Mouse (Mus musculus): ENCODE data around the gene Lexm. TPM values are rescaled to one million over a fixed set of nuclear protein-coding genes. Genes with fewer than 3 reads are reported as not detected.

Gene Lexm
- total and polyA plus RNA-seq, 2 experiments from 2014 or later: not detected

GRCm38 (mm10) chr4:106634086-106634479 is 17.0 kb upstream of the Lexm start:
- Histone ChIP-seq H3K27ac (peak overlapping the region; percentile 74), H3K36me3 (ENCODE audit: insufficient read depth, low read length) (no peaks in the 10 kb centered on the region), H3K4me1 (ENCODE audit: insufficient read depth, low read length) (peaks cover 28% of the 10 kb centered on the region), H3K4me2 (ENCODE audit: low read depth, low read length) (no peak overlapping the region), H3K9ac (replicated peaks; ENCODE audit: low read length) (no peak overlapping the region; the same call in 1 of the 2 replicates), H3K27me3 (ENCODE audit: insufficient read depth, low read length) (no peaks in the 10 kb centered on the region), H3K9me3 (ENCODE audit: low read length) (no peaks in the 10 kb centered on the region), H3K4me3 (ENCODE audit: low read length) (no peak overlapping the region)
- TF ChIP-seq CTCF (IDR thresholded peaks at IDR 0.05; ENCODE audit: low read depth): no peak
- WGBS: 24% methylated on average over 9 of the region's 9 CpGs
- DNase-seq (ENCODE audit: low spot score) (peak; percentile 47), ATAC-seq (peak; percentile 50)

GRCm38 (mm10) chr4:106633281-106634085 is 16.4 kb upstream of the Lexm start:
- Histone ChIP-seq H3K36me3 (ENCODE audit: insufficient read depth, low read length) (no peaks in the 10 kb centered on the region), H3K27ac (peak overlapping the region; percentile 74), H3K27me3 (ENCODE audit: insufficient read depth, low read length) (no peaks in the 10 kb centered on the region), H3K4me3 (ENCODE audit: low read length) (no peak overlapping the region), H3K9me3 (ENCODE audit: low read length) (no peaks in the 10 kb centered on the region), H3K9ac (replicated peaks; ENCODE audit: low read length) (no peak overlapping the region; the same call in 1 of the 2 replicates), H3K4me1 (ENCODE audit: insufficient read depth, low read length) (peaks cover 28% of the 10 kb centered on the region), H3K4me2 (ENCODE audit: low read depth, low read length) (no peak overlapping the region)
- DNase-seq (ENCODE audit: low spot score) (peak; percentile 36), ATAC-seq (peak; percentile 4; the same call in 1 of the 2 replicates)
- no peak for TF ChIP-seq CTCF (IDR thresholded peaks at IDR 0.05; ENCODE audit: low read depth)
- WGBS: 22% methylated on average over 8 of the region's 8 CpGs

- H3K4me1 ChIP-seq (ENCODE audit: insufficient read depth, low read length): peaks cover 32% of the 10 kb centered on the region
- TF ChIP-seq CTCF (IDR thresholded peaks at IDR 0.05; ENCODE audit: low read depth): no peak
- ATAC-seq (no peak), DNase-seq (ENCODE audit: low spot score) (no peak)
- H3K9me3 ChIP-seq (ENCODE audit: low read length): no peaks in the 10 kb centered on the region
- no peak overlapping the region for H3K4me2 ChIP-seq (ENCODE audit: low read depth, low read length)
- WGBS: 28% methylated on average over 1 of the region's 3 CpGs
- no peak overlapping the region for H3K9ac ChIP-seq (replicated peaks; ENCODE audit: low read length)
- H3K36me3 ChIP-seq (ENCODE audit: insufficient read depth, low read length): no peaks in the 10 kb centered on the region
- H3K4me3 ChIP-seq (ENCODE audit: low read length): no peak overlapping the region
- H3K27ac ChIP-seq: 0 out of 2 replicates have a peak overlapping the region, but pooled peaks have one; percentile 74
- H3K27me3 ChIP-seq (ENCODE audit: insufficient read depth, low read length): no peaks in the 10 kb centered on the region
These were observed 15.3 kb upstream of the Lexm start for GRCm38 (mm10) chr4:106632313-106632712.

- Histone ChIP-seq H3K4me1 (ENCODE audit: insufficient read depth, low read length) (peaks cover 32% of the 10 kb centered on the region), H3K36me3 (ENCODE audit: insufficient read depth, low read length) (no peaks in the 10 kb centered on the region), H3K27me3 (ENCODE audit: insufficient read depth, low read length) (no peaks in the 10 kb centered on the region), H3K9ac (replicated peaks; ENCODE audit: low read length) (peak overlapping the region; percentile 45; the same call in 1 of the 2 replicates), H3K4me2 (ENCODE audit: low read depth, low read length) (peak overlapping the region; percentile 11; the same call in 1 of the 2 replicates), H3K9me3 (ENCODE audit: low read length) (no peaks in the 10 kb centered on the region), H3K27ac (peak overlapping the region; percentile 85), H3K4me3 (ENCODE audit: low read length) (no peak overlapping the region)
- WGBS: 10% methylated on average over 14 of the region's 14 CpGs
- DNase-seq (ENCODE audit: low spot score) (peak; percentile 94), ATAC-seq (peak; percentile 87)
- peak; percentile 84 for TF ChIP-seq CTCF (IDR thresholded peaks at IDR 0.05; ENCODE audit: low read depth)
These were observed 13.5 kb upstream of the Lexm start for GRCm38 (mm10) chr4:106630333-106631220.

- H3K4me1 ChIP-seq (ENCODE audit: insufficient read depth, low read length): peaks cover 28% of the 10 kb centered on the region
- H3K27ac ChIP-seq: no peak overlapping the region
- no peaks in the 10 kb centered on the region for H3K36me3 ChIP-seq (ENCODE audit: insufficient read depth, low read length)
- H3K9ac ChIP-seq (replicated peaks; ENCODE audit: low read length): no peak overlapping the region
- DNase-seq (ENCODE audit: low spot score): no peak
- WGBS: 79% methylated on average over 5 of the region's 5 CpGs
- TF ChIP-seq CTCF (IDR thresholded peaks at IDR 0.05; ENCODE audit: low read depth): no peak
- no peaks in the 10 kb centered on the region for H3K9me3 ChIP-seq (ENCODE audit: low read length)
- no peak overlapping the region for H3K4me3 ChIP-seq (ENCODE audit: low read length)
- H3K27me3 ChIP-seq (ENCODE audit: insufficient read depth, low read length): no peaks in the 10 kb centered on the region
- H3K4me2 ChIP-seq (ENCODE audit: low read depth, low read length): no peak overlapping the region
- no peak for ATAC-seq
These were observed 12.3 kb upstream of the Lexm start for GRCm38 (mm10) chr4:106629374-106629773.

GRCm38 (mm10) chr4:106628650-106629360 is 11.8 kb upstream of the Lexm start:
- Histone ChIP-seq H3K4me2 (ENCODE audit: low read depth, low read length) (no peak overlapping the region), H3K9ac (replicated peaks; ENCODE audit: low read length) (no peak overlapping the region), H3K4me1 (ENCODE audit: insufficient read depth, low read length) (peaks cover 23% of the 10 kb centered on the region), H3K9me3 (ENCODE audit: low read length) (no peaks in the 10 kb centered on the region), H3K36me3 (ENCODE audit: insufficient read depth, low read length) (no peaks in the 10 kb centered on the region), H3K27ac (no peak overlapping the region), H3K27me3 (ENCODE audit: insufficient read depth, low read length) (no peaks in the 10 kb centered on the region), H3K4me3 (ENCODE audit: low read length) (no peak overlapping the region)
- no peak for TF ChIP-seq CTCF (IDR thresholded peaks at IDR 0.05; ENCODE audit: low read depth)
- 63% methylated on average over 9 of the region's 9 CpGs for WGBS
- no peak for ATAC-seq
- DNase-seq (ENCODE audit: low spot score): no peak
